Mouse (Mus musculus) liver, embryonic 14.5 days (tissue): Measurements from ENCODE around the gene Stat6.

Experiments
- CTCF ChIP-seq: IDR thresholded peaks from 2 replicates; pipeline ENCODE4 v1.5.1; 2016; ENCODE audit warnings: antibody characterized with exemption, low read depth, control low read depth
- EP300 ChIP-seq: IDR thresholded peaks from 2 replicates; pipeline ENCODE4 v1.6.1; 2016; ENCODE audit warnings: antibody characterized with exemption, low read depth

DNA sequence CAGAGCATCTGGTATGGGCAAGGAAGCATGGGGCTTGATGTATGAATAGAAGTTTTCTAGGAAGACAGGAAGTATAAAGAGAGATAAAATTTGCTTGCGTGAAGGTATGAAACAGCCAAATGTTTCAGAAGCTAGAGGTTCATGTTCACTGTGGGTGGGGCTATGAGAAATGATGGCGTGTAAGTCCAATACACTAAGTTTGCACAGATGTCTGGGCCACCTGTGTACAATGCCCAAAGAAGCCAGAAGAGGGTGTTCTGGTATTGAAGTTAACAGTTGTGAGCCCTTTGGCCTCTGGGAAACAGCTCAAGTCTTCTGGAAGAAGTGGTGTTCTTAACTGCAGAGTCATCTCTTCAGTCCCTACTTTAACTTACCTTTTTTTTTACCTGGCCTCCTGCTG, 27.4 kb downstream of the Stat6 start:
- no peak for TF ChIP-seq EP300
- no peak for TF ChIP-seq CTCF
